ENCODE assay signal across 16 mouse cellular contexts in genomic region chr10:79740863-79741262, GRCm38 (mm10). TPM values are rescaled to one million over a fixed set of nuclear protein-coding genes. Genes with fewer than 3 reads are reported as not detected.
DNase-seq lines count a peak whose midpoint lies in the region; ATAC-seq and TF ChIP-seq lines count a peak whose summit lies in the region.
"Had no signal": no experiment of that assay in that cellular context is flagged by ENCODE, and none has a peak within 500 bp of the region (broad histone marks: within the 10 kb centered on the region; RNA-seq: fewer than 3 reads in every experiment).

No protein-coding gene starts in this region.

- H3K4me1 ChIP-seq in heart, embryonic 11.5 days (ENCODE audit: control insufficient read depth, insufficient read depth, low read length), result peaks cover 7% of the 10 kb centered on the region
- peaks cover 2% of the 10 kb centered on the region for H3K4me1 ChIP-seq in liver, adult 2 months (ENCODE audit: control insufficient read depth, insufficient read depth, low read length)
- peaks cover 7% of the 10 kb centered on the region for H3K4me1 ChIP-seq in thymus, adult 2 months (replicated peaks; ENCODE audit: control insufficient read depth, insufficient read depth, low read length)

- no peak for TF ChIP-seq POLR2A in liver, adult 2 months (IDR thresholded peaks at IDR 0.05; ENCODE audit: extremely low read depth, insufficient read depth, low read length)
- no peak for TF ChIP-seq POLR2A in thymus, adult 2 months (IDR thresholded peaks at IDR 0.05; ENCODE audit: control insufficient read depth, extremely low read depth, insufficient read depth, low read length, poor library complexity)

- TF ChIP-seq CTCF in liver, adult 2 months (IDR thresholded peaks at IDR 0.05; ENCODE audit: low read depth, low read length), result peak; percentile 25; the same call in 1 of the 2 replicates
- TF ChIP-seq CTCF in thymus, adult 2 months (IDR thresholded peaks at IDR 0.05; ENCODE audit: borderline replicate concordance, control insufficient read depth, extremely low read depth, insufficient read depth, low read length, poor library complexity), result peak; percentile 40; the same call in 1 of the 2 replicates

- H3K4me2 ChIP-seq in heart, embryonic 11.5 days, result no peak overlapping the region

- ATAC-seq in heart, embryonic 11.5 days (replicated peaks; ENCODE audit: insufficient number of reproducible peaks, low FRiP score, low TSS enrichment), result no peak

- peaks cover 10% of the 10 kb centered on the region for H3K27me3 ChIP-seq in heart, embryonic 11.5 days (ENCODE audit: control insufficient read depth, insufficient read depth, low read length)
- no peaks in the 10 kb centered on the region for H3K27me3 ChIP-seq in liver, adult 2 months (ENCODE audit: control insufficient read depth, insufficient read depth, low read length)
- H3K27me3 ChIP-seq in thymus, adult 2 months (ENCODE audit: control insufficient read depth, insufficient read depth, low read length), result no peaks in the 10 kb centered on the region

- no peaks in the 10 kb centered on the region for H3K79me2 ChIP-seq in liver, adult 2 months (ENCODE audit: control insufficient read depth, insufficient read depth, low read length)

- no peak overlapping the region for H3K9ac ChIP-seq in heart, embryonic 11.5 days (ENCODE audit: low read depth, low read length)
- no peak overlapping the region for H3K9ac ChIP-seq in liver, adult 2 months (ENCODE audit: low read depth, low read length)

- H3K36me3 ChIP-seq in heart, embryonic 11.5 days (ENCODE audit: control insufficient read depth, insufficient read depth, low read length), result peaks cover 75% of the 10 kb centered on the region
- peaks cover 26% of the 10 kb centered on the region for H3K36me3 ChIP-seq in liver, adult 2 months (ENCODE audit: control insufficient read depth, insufficient read depth, low read length)
- peaks cover 38% of the 10 kb centered on the region for H3K36me3 ChIP-seq in thymus, adult 2 months (ENCODE audit: control insufficient read depth, insufficient read depth, low read length)

- H3K27ac ChIP-seq in heart, embryonic 11.5 days (ENCODE audit: low read depth, low read length), result no peak overlapping the region
- no peak overlapping the region for H3K27ac ChIP-seq in liver, adult 2 months (replicated peaks; ENCODE audit: insufficient read depth, low read depth, low read length)
- no peak overlapping the region for H3K27ac ChIP-seq in thymus, adult 2 months (ENCODE audit: control insufficient read depth, insufficient read depth, low read length)

- DNase-seq in heart, adult 11 months, result no peak
- DNase-seq in liver, adult 2 months (ENCODE audit: extremely low read depth, low read depth, low spot score), result no peak
- DNase-seq in liver, result no peak
- no peak for DNase-seq in thymus, adult 2 months
- no peak for DNase-seq in thymus, adult 18-20 months
- DNase-seq in testis, postnatal 10 days (ENCODE audit: low spot score), result peak; percentile 42
- DNase-seq in left cerebral cortex, adult 11 months (ENCODE audit: low spot score), result no peak
- DNase-seq: cerebellum, adult 8-10 months; heart, adult 18-20 months; kidney, adult 8-10 months; right cerebral cortex, postnatal 25 days; thymus, postnatal 36 days had no signal

- 75% methylated on average over 11 of the region's 11 CpGs for WGBS in heart, embryonic 11.5 days (ENCODE audit: insufficient replicate concordance)
- 88% methylated on average over 11 of the region's 11 CpGs for WGBS in liver, adult 2 months
- 95% methylated on average over 11 of the region's 11 CpGs for WGBS in thymus, adult 2 months

- 0 out of 2 replicates have a peak overlapping the region, but pooled peaks have one; percentile 8 for H3K4me3 ChIP-seq in heart, embryonic 11.5 days (ENCODE audit: low read depth, low read length)
- H3K4me3 ChIP-seq in liver, adult 2 months (ENCODE audit: insufficient read depth, low read depth, low read length), result no peak overlapping the region
- H3K4me3 ChIP-seq in thymus, adult 2 months (ENCODE audit: control insufficient read depth, insufficient read depth, low read length), result no peak overlapping the region

- H3K9me3 ChIP-seq in heart, embryonic 11.5 days (replicated peaks; ENCODE audit: control insufficient read depth, low read length), result peaks cover 51% of the 10 kb centered on the region

RNA-seq across cellular contexts. Expression of gene Polrmt, which starts 5.5 kb away (rescaled TPM):
- polyA plus RNA-seq in heart, embryonic 11.5 days (2014; fragmentation: Nextera tagmentation; extraction: Ambion mirVana), result 22.7 and 23.6 TPM in 2 replicates
- 7.7 and 12.8 TPM in 2 replicates for total RNA-seq in liver, adult 2 months (2014; rRNA removed)
- polyA plus RNA-seq in liver, adult 2 months (2012; rRNA removed), result 32.7 and 42.4 TPM in 2 replicates
- polyA plus RNA-seq in thymus, adult 2 months (2012; rRNA removed), result 104 and 109 TPM in 2 replicates

RNA-seq across cellular contexts. Expression of gene Fgf22, which starts 14.0 kb away (rescaled TPM):
- 0.26 TPM in 1 of 2 replicates, not detected in the other for polyA plus RNA-seq in heart, embryonic 11.5 days (2014; fragmentation: Nextera tagmentation; extraction: Ambion mirVana)
- total RNA-seq in liver, adult 2 months (2014; rRNA removed), result not detected in 2 replicates
- not detected in 2 replicates for polyA plus RNA-seq in liver, adult 2 months (2012; rRNA removed)
- not detected in 2 replicates for polyA plus RNA-seq in thymus, adult 2 months (2012; rRNA removed)
- total RNA-seq: heart, adult 18-20 months; hematopoietic stem cell, adult 5-6 weeks; megakaryocyte progenitor cell, adult 5-6 weeks had no signal
- polyA plus RNA-seq: liver, embryonic 16.5 days had no signal

RNA-seq across cellular contexts. Expression of gene Hcn2, which starts 24.4 kb away (rescaled TPM):
- 0.13 and 0.14 TPM in 2 replicates for polyA plus RNA-seq in heart, embryonic 11.5 days (2014; fragmentation: Nextera tagmentation; extraction: Ambion mirVana)
- 0.09 and 0.13 TPM in 2 replicates for total RNA-seq in liver, adult 2 months (2014; rRNA removed)
- 0.45 and 0.67 TPM in 2 replicates for polyA plus RNA-seq in liver, adult 2 months (2012; rRNA removed)
- polyA plus RNA-seq in thymus, adult 2 months (2012; rRNA removed), result 3.1 and 4.7 TPM in 2 replicates
- total RNA-seq: hematopoietic stem cell, adult 5-6 weeks; megakaryocyte progenitor cell, adult 5-6 weeks had no signal
- polyA plus RNA-seq: liver, embryonic 16.5 days had no signal

RNA-seq across cellular contexts. Expression of gene Rnf126, which starts 25.9 kb away (rescaled TPM):
- 63.1 and 69.0 TPM in 2 replicates for polyA plus RNA-seq in heart, embryonic 11.5 days (2014; fragmentation: Nextera tagmentation; extraction: Ambion mirVana)
- total RNA-seq in liver, adult 2 months (2014; rRNA removed), result 7.6 and 11.7 TPM in 2 replicates
- polyA plus RNA-seq in liver, adult 2 months (2012; rRNA removed), result 65.1 and 70.6 TPM in 2 replicates
- 375 and 472 TPM in 2 replicates for polyA plus RNA-seq in thymus, adult 2 months (2012; rRNA removed)

RNA-seq across cellular contexts. Expression of gene Fstl3, which starts 36.2 kb away (rescaled TPM):
- polyA plus RNA-seq in heart, embryonic 11.5 days (2014; fragmentation: Nextera tagmentation; extraction: Ambion mirVana), result 11.4 TPM in 2 replicates
- total RNA-seq in liver, adult 2 months (2014; rRNA removed), result 0.09 and 0.27 TPM in 2 replicates
- polyA plus RNA-seq in liver, adult 2 months (2012; rRNA removed), result 0.18 and 0.60 TPM in 2 replicates
- polyA plus RNA-seq in thymus, adult 2 months (2012; rRNA removed), result 15.9 and 17.1 TPM in 2 replicates
